Mouse (Mus musculus): Measurements from ENCODE around the gene Cpne4.

Gene Cpne4

GRCm38 (mm10) chr9:104546986-104547385, at the start of gene Cpne4:
Cpne4 (plus strand) TSS chr9:104547286.
- no peak for DNase-seq

GRCm38 (mm10) chr9:104515187-104515586, 31.9 kb upstream of the Cpne4 start:
- DNase-seq, result no peak

GRCm38 (mm10) chr9:104535508-104535907, 11.6 kb upstream of the Cpne4 start:
- DNase-seq, result no peak

GRCm38 (mm10) chr9:104565815-104566214, 18.7 kb downstream of the Cpne4 start:
- DNase-seq, result no peak

GRCm38 (mm10) chr9:104566468-104566867, 19.4 kb downstream of the Cpne4 start:
- DNase-seq, result no peak

- DNase-seq, result no peak
These were observed 20.0 kb downstream of the Cpne4 start for GRCm38 (mm10) chr9:104567096-104567495.

GRCm38 (mm10) chr9:104569480-104570167, 22.5 kb downstream of the Cpne4 start:
- peak; percentile 13 for DNase-seq

- no peak for DNase-seq
These were observed 25.8 kb downstream of the Cpne4 start for GRCm38 (mm10) chr9:104572856-104573255.

- DNase-seq, result peak; percentile 24
These were observed 27.4 kb downstream of the Cpne4 start for GRCm38 (mm10) chr9:104574476-104574875.

- no peak for DNase-seq
These were observed 35.0 kb downstream of the Cpne4 start for GRCm38 (mm10) chr9:104581921-104582624.

- no peak for DNase-seq
These were observed 35.6 kb downstream of the Cpne4 start for GRCm38 (mm10) chr9:104582675-104583074.

- peak; percentile 10 for DNase-seq
These were observed 47.5 kb downstream of the Cpne4 start for GRCm38 (mm10) chr9:104594550-104594949.

- DNase-seq, result no peak
These were observed 47.9 kb downstream of the Cpne4 start for GRCm38 (mm10) chr9:104594979-104595378.

- no peak for DNase-seq
These were observed 65.4 kb downstream of the Cpne4 start for GRCm38 (mm10) chr9:104612523-104612922.

GRCm38 (mm10) chr9:104616691-104617090, 69.6 kb downstream of the Cpne4 start:
- no peak for DNase-seq

- DNase-seq, result no peak
These were observed 76.5 kb downstream of the Cpne4 start for GRCm38 (mm10) chr9:104623564-104623963.

GRCm38 (mm10) chr9:104627816-104628215, 80.7 kb downstream of the Cpne4 start:
- no peak for DNase-seq

- DNase-seq, result no peak
These were observed 82.2 kb downstream of the Cpne4 start for GRCm38 (mm10) chr9:104629282-104629681.

GRCm38 (mm10) chr9:104646348-104646994, 99.4 kb downstream of the Cpne4 start:
- no peak for DNase-seq

- no peak for DNase-seq
These were observed 105.7 kb downstream of the Cpne4 start for GRCm38 (mm10) chr9:104652691-104653261.

- DNase-seq, result no peak
These were observed 112.7 kb downstream of the Cpne4 start for GRCm38 (mm10) chr9:104659758-104660157.

- DNase-seq, result no peak
These were observed 129.6 kb downstream of the Cpne4 start for GRCm38 (mm10) chr9:104676665-104677064.

GRCm38 (mm10) chr9:104678571-104678970, 131.5 kb downstream of the Cpne4 start:
- no peak for DNase-seq

- DNase-seq, result no peak
These were observed 140.0 kb downstream of the Cpne4 start for GRCm38 (mm10) chr9:104687051-104687450.
